Mouse (Mus musculus) heart, embryonic 14.5 days (tissue): ENCODE results near the gene Sspn. TPM values are rescaled to one million over a fixed set of nuclear protein-coding genes. Genes with fewer than 3 reads are reported as not detected.

ENCODE experiments used
- ATAC-seq: fragments of 200-750 bp; cut with Nextera tagmentation; 2 replicates; pipeline ENCODE4 v1.8.0; 2017; ENCODE audit warnings: low read depth, moderate TSS enrichment; ENCODE audit not compliant: insufficient number of reproducible peaks, insufficient read depth, low FRiP score
- H3K27ac ChIP-seq, 2 experiments: fragments of 200-500 bp in 1 of 2; fragments of 300-500 bp in 1 of 2; sonication (generic) in 1 of 2; replicated peaks in 1 of 2; 2 replicates each; pipeline ENCODE4 v1.5.1; 2012 to 2014; ENCODE audit warnings: low read depth in 2 of 2, low read length in 2 of 2, control low read depth in 1 of 2, mild to moderate bottlenecking in 1 of 2, mixed read lengths in 1 of 2; ENCODE audit not compliant: control insufficient read depth in 1 of 2, insufficient read depth in 1 of 2
- H3K27me3 ChIP-seq: fragments of 300-500 bp; sonication (generic); 2 replicates; pipeline ENCODE4 v1.6.1; 2014; ENCODE audit warnings: mild to moderate bottlenecking, low read length, control low read depth; ENCODE audit not compliant: control insufficient read depth, insufficient read depth
- H3K36me3 ChIP-seq: fragments of 300-500 bp; sonication (generic); 2 replicates; pipeline ENCODE4 v1.6.1; 2014; ENCODE audit warnings: mild to moderate bottlenecking, control low read depth, low read length, mixed read lengths; ENCODE audit not compliant: control insufficient read depth, insufficient read depth
- H3K4me1 ChIP-seq, 2 experiments: fragments of 200-500 bp in 1 of 2; fragments of 300-500 bp in 1 of 2; sonication (generic) in 1 of 2; 2 replicates each; pipeline ENCODE4 v1.6.1; 2012 to 2014; ENCODE audit warnings: low read length in 2 of 2, control low read depth in 1 of 2, mixed read lengths in 1 of 2; ENCODE audit not compliant: control insufficient read depth in 2 of 2, insufficient read depth in 2 of 2
- H3K4me2 ChIP-seq: fragments of 300-500 bp; sonication (generic); 2 replicates; pipeline ENCODE4 v1.6.1; 2014; ENCODE audit warnings: mild to moderate bottlenecking, low read length
- H3K4me3 ChIP-seq, 2 experiments: fragments of 200-500 bp in 1 of 2; fragments of 300-500 bp in 1 of 2; sonication (generic) in 1 of 2; 2 replicates each; pipeline ENCODE4 v1.5.1; 2012 to 2014; ENCODE audit warnings: low read length in 2 of 2, mild to moderate bottlenecking in 2 of 2, control low read depth in 1 of 2, low read depth in 1 of 2, moderate library complexity in 1 of 2; ENCODE audit not compliant: control insufficient read depth in 1 of 2, insufficient read depth in 1 of 2
- H3K9ac ChIP-seq: fragments of 300-500 bp; sonication (generic); 2 replicates; pipeline ENCODE4 v1.6.1; 2014; ENCODE audit warnings: mild to moderate bottlenecking, low read length
- H3K9me3 ChIP-seq: fragments of 300-500 bp; sonication (generic); 2 replicates; pipeline ENCODE4 v1.6.1; 2016; ENCODE audit warnings: low read length, control low read depth; ENCODE audit not compliant: control insufficient read depth
- WGBS: fragments of 180-500 bp; shearing (Covaris S2); extraction: QIAGEN DNeasy Blood & Tissue Kit; methylation state at CpG from one replicate; pipeline ENCODE4 v1.1.7; 2014; 5-methylcytosine and 5-hydroxymethylcytosine counted together
- polyA plus RNA-seq: library from polyadenylated mRNA; unstranded; fragments of >200 nt; fragmentation: Nextera tagmentation; extraction: Ambion mirVana; gene quantifications from 2 replicates; pipeline ENCODE4 v1.2.1, GENCODE M21; 2014

Gene Sspn
- polyA plus RNA-seq, 1 experiment from 2014 or later: 66.4 TPM

DNA sequence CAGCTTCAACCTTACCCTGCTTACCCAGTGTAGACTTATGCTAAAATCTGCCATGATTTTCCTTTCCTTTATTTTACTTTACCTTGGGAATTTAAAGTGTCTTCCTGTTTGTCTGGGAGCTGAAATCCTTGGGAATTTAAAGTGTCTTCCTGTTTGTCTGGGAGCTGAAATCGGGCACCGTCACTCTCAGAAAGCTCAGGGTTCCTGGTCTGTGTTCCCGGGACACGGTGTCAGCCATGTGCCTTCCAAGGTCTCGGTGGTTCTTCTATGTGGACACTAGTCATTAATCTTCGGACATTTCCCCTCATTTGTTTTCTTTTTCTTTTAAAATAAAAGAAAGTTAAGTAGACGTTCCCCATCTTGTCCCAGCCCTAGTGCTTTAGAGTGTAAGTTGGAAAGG is 43.3 kb downstream of the Sspn start:
- no peak for ATAC-seq
- 72% methylated on average over 7 of the region's 7 CpGs for WGBS
- no peaks in the 10 kb centered on the region for H3K27me3 ChIP-seq

GRCm38 (mm10) chr6:145977344-145977743 is 45.9 kb downstream of the Sspn start:
- Histone ChIP-seq H3K27me3 (no peaks in the 10 kb centered on the region), H3K27ac (no peak overlapping the region), H3K9me3 (no peaks in the 10 kb centered on the region), H3K9ac (no peak overlapping the region), H3K36me3 (no peaks in the 10 kb centered on the region), H3K4me2 (no peak overlapping the region), H3K4me3 (no peak overlapping the region), H3K4me1 (peaks cover 22 to 24% of the 10 kb centered on the region in 2 experiments)
- no peak for ATAC-seq
- WGBS: 81% methylated on average over 3 of the region's 3 CpGs

More for the DNA sequence above, 43.3 kb downstream of the Sspn start:
- Histone ChIP-seq H3K9me3 (no peaks in the 10 kb centered on the region), H3K4me2 (no peak overlapping the region), H3K9ac (no peak overlapping the region), H3K27ac (no peak overlapping the region), H3K36me3 (no peaks in the 10 kb centered on the region), H3K4me3 (no peak overlapping the region), H3K4me1 (peaks cover 22 to 24% of the 10 kb centered on the region in 2 experiments)

- Histone ChIP-seq H3K4me1 (peaks cover 17 to 22% of the 10 kb centered on the region in 2 experiments), H3K27ac (peak overlapping the region; percentile 22 to 47; a peak in 1 of 4 replicates), H3K9ac (no peak overlapping the region), H3K9me3 (no peaks in the 10 kb centered on the region), H3K36me3 (no peaks in the 10 kb centered on the region), H3K4me2 (no peak overlapping the region), H3K4me3 (no peak overlapping the region), H3K27me3 (no peaks in the 10 kb centered on the region)
- WGBS: 39% methylated on average over 8 of the region's 8 CpGs
- no peak for ATAC-seq
These were observed 46.5 kb downstream of the Sspn start for GRCm38 (mm10) chr6:145977771-145978450.

DNA sequence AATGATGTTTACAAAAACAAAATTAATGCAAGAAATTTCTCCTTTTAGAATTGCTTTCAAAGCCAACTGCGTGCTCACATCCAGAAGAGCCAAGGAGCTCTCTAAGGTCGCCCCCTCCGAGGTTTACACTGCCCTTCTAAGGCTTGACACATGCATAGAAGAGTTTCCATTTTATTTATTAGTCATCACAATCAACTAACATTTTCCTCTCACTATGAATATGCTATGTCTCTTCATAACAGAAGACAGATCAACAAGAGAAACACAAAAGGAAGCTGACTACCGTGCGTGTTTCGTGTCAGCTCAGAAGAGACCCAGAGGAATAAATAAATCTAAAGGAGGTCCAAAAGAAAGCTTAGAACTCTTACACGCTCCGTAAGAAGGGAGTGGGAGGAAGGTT is 49.6 kb downstream of the Sspn start:
- Histone ChIP-seq H3K9ac (no peak overlapping the region), H3K36me3 (no peaks in the 10 kb centered on the region), H3K4me3 (no peak overlapping the region), H3K27me3 (no peaks in the 10 kb centered on the region), H3K9me3 (no peaks in the 10 kb centered on the region), H3K4me2 (no peak overlapping the region), H3K4me1 (peaks cover 10 to 15% of the 10 kb centered on the region in 2 experiments), H3K27ac (peak overlapping the region in 1 of 2 experiments; percentile 39; a peak in 1 of 4 replicates)
- no peak for ATAC-seq
- 81% methylated on average over 8 of the region's 8 CpGs for WGBS

GRCm38 (mm10) chr6:145982335-145982734 is 50.9 kb downstream of the Sspn start:
- no peak for ATAC-seq
- H3K36me3 ChIP-seq: no peaks in the 10 kb centered on the region
- 88% methylated on average over 4 of the region's 4 CpGs for WGBS

GRCm38 (mm10) chr6:145990578-145990977 is 59.1 kb downstream of the Sspn start:
- no peaks in the 10 kb centered on the region for H3K36me3 ChIP-seq
- H3K27me3 ChIP-seq: no peaks in the 10 kb centered on the region
- H3K9me3 ChIP-seq: no peaks in the 10 kb centered on the region
- H3K27ac ChIP-seq: no peak overlapping the region
- no peak overlapping the region for H3K4me2 ChIP-seq
- no peak overlapping the region for H3K9ac ChIP-seq
- H3K4me1 ChIP-seq: peaks cover 0 to 8% of the 10 kb centered on the region in 2 experiments; a peak in 2 of 4 replicates
- WGBS: 71% methylated on average over 1 of the region's 1 CpGs
- no peak overlapping the region for H3K4me3 ChIP-seq
- no peak for ATAC-seq

More at GRCm38 (mm10) chr6:145982335-145982734, 50.9 kb downstream of the Sspn start:
- no peaks in the 10 kb centered on the region for H3K27me3 ChIP-seq
- H3K9me3 ChIP-seq: no peaks in the 10 kb centered on the region
- H3K9ac ChIP-seq: no peak overlapping the region
- no peak overlapping the region for H3K27ac ChIP-seq
- no peak overlapping the region for H3K4me2 ChIP-seq
- peaks cover 7 to 11% of the 10 kb centered on the region in 2 experiments for H3K4me1 ChIP-seq
- no peak overlapping the region for H3K4me3 ChIP-seq

- no peak overlapping the region for H3K4me2 ChIP-seq
- no peaks in the 10 kb centered on the region for H3K36me3 ChIP-seq
- H3K4me1 ChIP-seq: peaks cover 0 to 8% of the 10 kb centered on the region in 2 experiments; a peak in 2 of 4 replicates
- 76% methylated on average over 11 of the region's 11 CpGs for WGBS
- H3K9ac ChIP-seq: no peak overlapping the region
- H3K27me3 ChIP-seq: no peaks in the 10 kb centered on the region
- no peak for ATAC-seq
- no peak overlapping the region for H3K4me3 ChIP-seq
- H3K27ac ChIP-seq: no peak overlapping the region
- H3K9me3 ChIP-seq: no peaks in the 10 kb centered on the region
These were observed 61.1 kb downstream of the Sspn start for GRCm38 (mm10) chr6:145992526-145992925.

DNA sequence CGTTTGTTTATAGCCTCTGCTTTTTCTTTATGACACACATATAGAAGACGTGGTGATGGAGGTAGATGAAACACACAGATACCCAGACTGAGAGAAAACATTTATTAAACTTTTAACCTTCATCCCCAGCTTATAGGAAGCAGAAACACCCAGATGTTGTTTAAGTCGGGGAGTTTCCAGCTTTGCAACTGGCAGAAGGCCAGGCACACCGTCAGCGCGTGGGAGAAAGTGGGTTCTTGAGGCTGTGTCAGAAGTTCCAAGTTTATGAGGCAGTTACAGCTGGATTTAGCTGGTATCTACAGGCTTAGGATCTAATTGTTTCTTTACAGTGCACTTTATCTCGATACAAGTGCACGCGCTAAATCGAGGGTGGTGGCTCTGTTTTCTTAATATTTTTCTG is 61.5 kb downstream of the Sspn start:
- no peaks in the 10 kb centered on the region for H3K36me3 ChIP-seq
- no peak overlapping the region for H3K9ac ChIP-seq
- H3K4me2 ChIP-seq: no peak overlapping the region
- no peak for ATAC-seq
- H3K27ac ChIP-seq: no peak overlapping the region
- H3K4me1 ChIP-seq: peaks cover 0 to 8% of the 10 kb centered on the region in 2 experiments; a peak in 2 of 4 replicates
- no peak overlapping the region for H3K4me3 ChIP-seq
- H3K27me3 ChIP-seq: no peaks in the 10 kb centered on the region
- H3K9me3 ChIP-seq: no peaks in the 10 kb centered on the region
- 53% methylated on average over 10 of the region's 10 CpGs for WGBS
